Mouse (Mus musculus) neural tube, embryonic 11.5 days (tissue): ENCODE data around the gene Lpin2. TPM values are rescaled to one million over a fixed set of nuclear protein-coding genes. Genes with fewer than 3 reads are reported as not detected.

Experiments
- ATAC-seq: fragments of 200-750 bp; cut with Nextera tagmentation; 2 replicates; pipeline ENCODE4 v1.8.0; 2017; ENCODE audit warnings: moderate number of reproducible peaks, mild to moderate bottlenecking, moderate TSS enrichment, moderate library complexity; ENCODE audit not compliant: insufficient read depth, low FRiP score, low TSS enrichment
- DNase-seq: peaks from one replicate; pipeline ENCODE4 v3.0.0-alpha.2; 2015; ENCODE audit warnings: low spot score
- H3K27ac ChIP-seq: fragments of 300-500 bp; sonication (generic); 2 replicates; pipeline ENCODE4 v1.5.1; 2014; ENCODE audit warnings: low read depth, mild to moderate bottlenecking, low read length
- H3K27me3 ChIP-seq: fragments of 300-500 bp; sonication (generic); 2 replicates; pipeline ENCODE4 v1.6.1; 2014; ENCODE audit warnings: mild to moderate bottlenecking, low read length, mixed read lengths; ENCODE audit not compliant: control insufficient read depth, insufficient read depth
- H3K36me3 ChIP-seq: fragments of 300-500 bp; sonication (generic); 2 replicates; pipeline ENCODE4 v1.6.1; 2014; ENCODE audit warnings: mild to moderate bottlenecking, low read length, moderate library complexity, mixed read lengths; ENCODE audit not compliant: control insufficient read depth, insufficient read depth
- H3K4me1 ChIP-seq: fragments of 300-500 bp; sonication (generic); 2 replicates; pipeline ENCODE4 v1.6.1; 2014; ENCODE audit warnings: low read length, mixed read lengths; ENCODE audit not compliant: control insufficient read depth, insufficient read depth
- H3K4me2 ChIP-seq: fragments of 300-500 bp; sonication (generic); 2 replicates; pipeline ENCODE4 v1.6.1; 2014; ENCODE audit warnings: low read depth, mild to moderate bottlenecking, moderate library complexity
- H3K4me3 ChIP-seq: fragments of 300-500 bp; sonication (generic); 2 replicates; pipeline ENCODE4 v1.5.1; 2014; ENCODE audit warnings: low read depth, low read length
- H3K9ac ChIP-seq: fragments of 300-500 bp; sonication (generic); 2 replicates; pipeline ENCODE4 v1.6.1; 2014; ENCODE audit warnings: mild to moderate bottlenecking, low read length
- H3K9me3 ChIP-seq: fragments of 300-500 bp; sonication (generic); 2 replicates; pipeline ENCODE4 v1.6.1; 2016; ENCODE audit warnings: low read length; ENCODE audit not compliant: control insufficient read depth
- WGBS: fragments of 180-500 bp; shearing (Covaris S2); extraction: QIAGEN DNeasy Blood & Tissue Kit; methylation state at CpG from one replicate; pipeline ENCODE4 v1.1.7; 2014; 5-methylcytosine and 5-hydroxymethylcytosine counted together
- polyA plus RNA-seq: library from polyadenylated mRNA; unstranded; fragments of >200 nt; fragmentation: Nextera tagmentation; extraction: Ambion mirVana; gene quantifications from 2 replicates; pipeline ENCODE4 v1.2.1, GENCODE M21; 2014

Gene Lpin2
- polyA plus RNA-seq = 37.4 and 38.3 TPM in 2 replicates

DNA sequence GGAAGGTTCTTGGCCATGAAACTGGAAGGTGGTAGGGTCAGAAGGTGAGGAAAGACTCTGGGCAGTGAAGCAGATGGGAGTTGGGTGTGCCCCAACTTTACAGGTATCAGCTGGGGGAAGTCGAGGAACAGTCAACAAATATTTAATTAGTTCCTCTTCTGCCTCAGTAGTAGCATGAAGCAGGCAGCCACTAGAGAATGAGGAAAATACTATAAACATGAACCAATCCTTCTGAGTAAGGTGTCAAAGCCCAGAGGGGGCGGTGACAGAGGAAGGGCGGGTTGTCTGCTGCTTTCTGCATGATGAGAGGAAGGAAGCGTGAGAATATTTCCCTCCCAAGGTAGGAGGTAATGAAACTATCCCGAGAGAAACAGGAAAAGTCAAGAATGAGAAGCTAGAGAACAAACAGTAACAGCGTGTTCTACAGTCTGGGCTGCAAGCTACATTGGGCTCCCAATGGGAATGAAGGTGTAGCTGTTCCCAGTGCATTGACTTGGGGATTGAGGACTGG lies at the start of gene Lpin2:
Gene Lpin2 (plus strand): TSS at position 350 of the 511 bp plus-strand sequence.
- Histone ChIP-seq H3K4me3 (peak within 1 kb of the TSS; percentile 86), H3K4me2 (peak within 1 kb of the TSS; percentile 83), H3K27ac (peak within 1 kb of the TSS; percentile 90), H3K9me3 (no peaks in the 10 kb centered on the region), H3K9ac (peak within 1 kb of the TSS; percentile 86), H3K27me3 (no peaks in the 10 kb centered on the region), H3K36me3 (no peaks in the 10 kb centered on the region), H3K4me1 (peaks cover 9% of the 10 kb centered on the region)
- WGBS = 21% methylated on average over 6 of the region's 6 CpGs
- no peak for DNase-seq
- ATAC-seq = no peak

DNA sequence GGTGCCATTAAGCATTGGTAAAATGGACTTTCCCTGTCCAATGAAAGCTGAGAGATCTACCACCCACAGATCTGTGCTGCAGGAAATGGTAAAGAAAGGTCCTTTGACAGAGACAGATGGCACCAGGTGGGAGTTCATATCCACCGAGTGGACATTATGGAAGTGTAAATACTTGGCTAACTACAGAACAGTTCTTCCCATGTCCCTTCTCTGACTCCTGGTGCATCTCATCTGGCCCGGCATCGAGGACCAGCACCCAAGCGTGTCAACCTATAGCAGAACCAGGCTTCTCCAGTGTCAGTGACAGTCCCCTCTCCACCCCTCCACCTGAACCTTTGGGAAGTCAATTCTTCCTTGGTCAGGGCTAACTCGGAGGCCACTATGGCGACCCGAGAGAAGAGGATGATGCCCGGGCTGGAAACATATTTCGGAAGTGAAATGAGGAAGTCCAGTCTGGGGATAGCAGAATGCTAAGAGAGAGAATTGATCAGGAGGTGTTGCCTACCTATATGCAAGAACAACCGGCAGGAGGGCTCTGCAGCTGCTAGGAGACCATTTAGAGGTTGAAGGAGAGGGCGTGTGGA lies 49.4 kb upstream of the Lpin2 start:
- H3K4me3 ChIP-seq = no peak overlapping the region
- no peak overlapping the region for H3K27ac ChIP-seq
- H3K9ac ChIP-seq = no peak overlapping the region
- ATAC-seq (no peak), DNase-seq (no peak)
- H3K27me3 ChIP-seq = no peaks in the 10 kb centered on the region
- H3K9me3 ChIP-seq = no peaks in the 10 kb centered on the region
- no peak overlapping the region for H3K4me2 ChIP-seq
- WGBS = 86% methylated on average over 11 of the region's 11 CpGs
- peaks cover 3% of the 10 kb centered on the region; the same call in 1 of the 2 replicates for H3K4me1 ChIP-seq
- no peaks in the 10 kb centered on the region for H3K36me3 ChIP-seq

GRCm38 (mm10) chr17:71134441-71134955 lies 47.9 kb upstream of the Lpin2 start:
- H3K4me3 ChIP-seq = no peak overlapping the region
- peaks cover 3% of the 10 kb centered on the region; the same call in 1 of the 2 replicates for H3K4me1 ChIP-seq
- 95% methylated on average over 3 of the region's 3 CpGs for WGBS
- H3K27me3 ChIP-seq = no peaks in the 10 kb centered on the region
- no peak overlapping the region for H3K4me2 ChIP-seq
- no peaks in the 10 kb centered on the region for H3K9me3 ChIP-seq
- no peaks in the 10 kb centered on the region for H3K36me3 ChIP-seq
- no peak for ATAC-seq
- H3K27ac ChIP-seq = no peak overlapping the region
- DNase-seq = no peak
- no peak overlapping the region for H3K9ac ChIP-seq

DNA sequence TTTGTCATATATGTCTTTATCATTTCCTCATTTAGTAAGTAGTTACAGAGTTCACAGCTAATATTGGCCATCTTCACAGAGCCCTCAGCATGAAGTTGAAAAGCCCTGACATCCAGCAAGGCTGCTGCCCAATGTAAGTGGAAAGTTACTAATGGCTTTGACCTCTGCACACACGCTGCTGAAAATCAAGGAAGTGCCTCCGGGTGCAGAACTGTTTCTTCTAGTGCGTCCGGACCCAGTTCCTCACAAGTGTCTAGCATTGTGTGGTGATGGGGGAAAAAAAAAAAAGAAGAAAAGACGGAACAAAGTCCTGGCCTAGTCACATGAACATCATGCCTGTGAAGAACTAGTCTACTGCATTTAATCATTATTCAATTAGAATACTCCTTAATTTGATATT lies 47.3 kb upstream of the Lpin2 start:
- Histone ChIP-seq H3K4me1 (no peaks in the 10 kb centered on the region), H3K4me3 (no peak overlapping the region), H3K36me3 (no peaks in the 10 kb centered on the region), H3K27ac (no peak overlapping the region), H3K9me3 (no peaks in the 10 kb centered on the region), H3K27me3 (no peaks in the 10 kb centered on the region), H3K4me2 (no peak overlapping the region), H3K9ac (no peak overlapping the region)
- DNase-seq (no peak), ATAC-seq (no peak)
- 69% methylated on average over 5 of the region's 5 CpGs for WGBS

DNA sequence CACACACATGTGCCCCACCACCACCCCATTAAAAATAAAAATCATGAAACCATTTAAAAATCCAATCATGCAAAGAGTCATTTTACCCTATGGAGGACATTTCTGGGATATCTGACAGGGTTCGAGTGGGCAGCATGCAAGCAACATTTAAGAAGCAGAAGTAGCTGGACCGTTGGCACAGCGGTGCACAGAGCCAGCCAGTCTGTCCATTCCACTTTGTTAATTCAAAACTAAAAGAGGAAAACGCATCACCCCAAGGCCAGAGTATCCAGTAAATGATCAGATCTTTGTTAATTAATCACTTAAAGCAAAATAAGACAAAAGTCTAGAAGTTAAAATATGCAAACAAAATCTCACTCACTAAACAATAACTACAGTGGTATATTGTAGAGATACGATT lies 46.5 kb upstream of the Lpin2 start:
- Histone ChIP-seq H3K9ac (no peak overlapping the region), H3K4me3 (no peak overlapping the region), H3K36me3 (no peaks in the 10 kb centered on the region), H3K27ac (no peak overlapping the region), H3K4me2 (no peak overlapping the region), H3K4me1 (no peaks in the 10 kb centered on the region), H3K27me3 (no peaks in the 10 kb centered on the region), H3K9me3 (no peaks in the 10 kb centered on the region)
- DNase-seq = no peak
- ATAC-seq = no peak
- 88% methylated on average over 5 of the region's 5 CpGs for WGBS

GRCm38 (mm10) chr17:71136384-71137333 lies 45.7 kb upstream of the Lpin2 start:
- no peak for DNase-seq
- H3K36me3 ChIP-seq = no peaks in the 10 kb centered on the region

DNA sequence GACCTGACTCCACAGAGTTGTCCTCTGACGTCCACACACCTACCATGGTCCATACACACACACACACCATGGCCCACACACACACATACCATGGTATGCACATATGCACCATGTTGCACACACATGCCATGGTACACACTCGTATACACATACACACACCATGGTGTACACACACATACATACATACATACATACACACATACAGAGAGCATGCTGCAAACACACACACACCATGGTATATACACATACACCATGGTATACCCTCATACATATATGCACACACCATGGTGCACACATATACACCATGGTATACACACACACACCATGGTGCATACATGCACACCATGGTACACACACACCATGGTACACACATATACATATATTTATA lies 45.0 kb upstream of the Lpin2 start:
- no peak overlapping the region for H3K4me2 ChIP-seq
- no peak overlapping the region for H3K9ac ChIP-seq
- no peak overlapping the region for H3K27ac ChIP-seq
- 77% methylated on average over 2 of the region's 2 CpGs for WGBS
- H3K9me3 ChIP-seq = no peaks in the 10 kb centered on the region
- no peak overlapping the region for H3K4me3 ChIP-seq
- no peaks in the 10 kb centered on the region for H3K36me3 ChIP-seq
- ATAC-seq (no peak), DNase-seq (no peak)
- H3K27me3 ChIP-seq = no peaks in the 10 kb centered on the region
- H3K4me1 ChIP-seq = no peaks in the 10 kb centered on the region

More at GRCm38 (mm10) chr17:71136384-71137333, 45.7 kb upstream of the Lpin2 start:
- no peak for ATAC-seq
- Histone ChIP-seq H3K27ac (no peak overlapping the region), H3K27me3 (no peaks in the 10 kb centered on the region), H3K4me1 (no peaks in the 10 kb centered on the region), H3K9me3 (no peaks in the 10 kb centered on the region), H3K9ac (no peak overlapping the region), H3K4me2 (no peak overlapping the region), H3K4me3 (no peak overlapping the region)
- 80% methylated on average over 16 of the region's 16 CpGs for WGBS

- no peaks in the 10 kb centered on the region for H3K9me3 ChIP-seq
- H3K9ac ChIP-seq = no peak overlapping the region
- H3K4me1 ChIP-seq = no peaks in the 10 kb centered on the region
- H3K36me3 ChIP-seq = no peaks in the 10 kb centered on the region
- H3K27ac ChIP-seq = no peak overlapping the region
- H3K4me3 ChIP-seq = no peak overlapping the region
- WGBS = 91% methylated on average over 4 of the region's 4 CpGs
- no peaks in the 10 kb centered on the region for H3K27me3 ChIP-seq
- DNase-seq (no peak), ATAC-seq (no peak)
- no peak overlapping the region for H3K4me2 ChIP-seq
These were observed 40.3 kb upstream of the Lpin2 start for GRCm38 (mm10) chr17:71142068-71142467.
